Mouse (Mus musculus): Measurements from ENCODE around the gene Gm8890.
"Not testable (repeated sequence)": the region's sequence is repeated elsewhere in the genome, so short reads cannot be mapped to it uniquely, and the experiment has no call there.

Gm8890 gene

DNA sequence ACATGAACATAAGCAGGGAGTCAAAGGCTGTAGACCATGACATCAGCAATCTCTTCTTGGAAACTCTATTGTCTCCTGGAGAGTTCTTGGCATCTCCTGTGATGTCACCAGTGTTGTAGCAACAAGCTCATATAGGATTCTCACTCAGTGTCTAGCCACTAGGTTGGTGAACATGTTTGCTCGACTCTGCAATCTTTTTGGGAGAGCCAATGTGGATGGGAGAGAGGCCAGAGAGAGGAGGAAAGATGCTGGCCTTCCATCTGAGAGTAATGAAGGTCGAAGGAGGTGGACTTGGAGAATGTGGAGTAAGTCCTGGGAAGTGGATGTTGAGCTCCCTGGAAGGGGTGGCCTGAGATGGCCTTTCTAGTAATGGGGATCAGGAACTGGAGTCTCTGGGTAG, at the start of gene Gm8890:
Gene Gm8890, plus strand, starts transcription at position 301 of the 400 bp plus-strand sequence.
- not testable (repeated sequence) for DNase-seq

DNA sequence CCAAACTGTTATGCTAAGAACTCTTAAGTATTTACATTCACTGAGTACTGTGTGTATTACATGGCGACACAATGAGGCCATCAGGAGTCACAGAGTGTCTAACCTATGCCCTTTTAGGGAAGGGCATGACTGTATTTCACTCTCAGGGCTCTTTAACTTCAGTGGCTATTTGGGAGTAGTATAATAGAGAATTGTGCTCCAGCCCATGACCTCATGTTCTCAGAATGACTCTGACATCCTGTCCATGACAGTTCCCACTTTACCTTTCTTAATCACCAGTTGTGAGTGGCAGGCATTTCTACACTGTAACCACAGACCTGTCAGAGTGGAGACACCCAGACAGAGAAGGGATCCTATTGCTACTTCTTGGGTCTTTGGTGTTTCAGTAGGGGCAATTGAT, 388 bp downstream of the Gm8890 start:
- DNase-seq, result not testable (repeated sequence)
